Mouse (Mus musculus) heart, embryonic 12.5 days (tissue): ENCODE data around the gene Tnf. TPM values are rescaled to one million over a fixed set of nuclear protein-coding genes. Genes with fewer than 3 reads are reported as not detected.

Experiments used
- ATAC-seq: fragments of 200-750 bp; cut with Nextera tagmentation; 2 replicates; pipeline ENCODE4 v1.8.0; 2017; ENCODE audit warnings: moderate TSS enrichment, moderate library complexity; ENCODE audit not compliant: insufficient number of reproducible peaks, low FRiP score
- H3K27ac ChIP-seq: fragments of 300-500 bp; sonication (generic); 2 replicates; pipeline ENCODE4 v1.5.1; 2016; ENCODE audit warnings: mild to moderate bottlenecking, moderate library complexity; ENCODE audit not compliant: poor library complexity, severe bottlenecking
- H3K27me3 ChIP-seq: fragments of 300-500 bp; sonication (generic); replicated peaks from 2 replicates; pipeline ENCODE4 v1.6.1; 2016; ENCODE audit warnings: mild to moderate bottlenecking, moderate library complexity
- H3K36me3 ChIP-seq: fragments of 300-500 bp; sonication (generic); 2 replicates; pipeline ENCODE4 v1.6.1; 2016; ENCODE audit warnings: mild to moderate bottlenecking, moderate library complexity
- H3K4me1 ChIP-seq: fragments of 300-500 bp; sonication (generic); replicated peaks from 2 replicates; pipeline ENCODE4 v1.6.1; 2016; ENCODE audit warnings: mild to moderate bottlenecking
- H3K4me2 ChIP-seq: fragments of 300-500 bp; sonication (generic); 2 replicates; pipeline ENCODE4 v1.6.1; 2016; ENCODE audit warnings: mild to moderate bottlenecking, moderate library complexity
- H3K4me3 ChIP-seq: fragments of 300-500 bp; sonication (generic); 2 replicates; pipeline ENCODE4 v1.5.1; 2016; ENCODE audit warnings: mild to moderate bottlenecking
- H3K9ac ChIP-seq: fragments of 300-500 bp; sonication (generic); 2 replicates; pipeline ENCODE4 v1.6.1; 2016; ENCODE audit warnings: mild to moderate bottlenecking, moderate library complexity
- H3K9me3 ChIP-seq: fragments of 300-500 bp; sonication (generic); replicated peaks from 2 replicates; pipeline ENCODE4 v1.6.1; 2016; ENCODE audit warnings: mild to moderate bottlenecking, moderate library complexity
- whole genome bisulfite sequencing: fragments of 180-500 bp; shearing (Covaris S2); methylation state at CpG from one replicate; pipeline ENCODE4 v1.1.7; 2016; 5-methylcytosine and 5-hydroxymethylcytosine counted together
- polyA plus RNA-seq: library from polyadenylated mRNA; unstranded; fragments of >200 nt; fragmentation: Nextera tagmentation; extraction: Ambion mirVana; gene quantifications from 2 replicates; pipeline ENCODE4 v1.2.1, GENCODE M21; 2016

The Tnf gene
- polyA plus RNA-seq, 1 experiment from 2014 or later = not detected

DNA sequence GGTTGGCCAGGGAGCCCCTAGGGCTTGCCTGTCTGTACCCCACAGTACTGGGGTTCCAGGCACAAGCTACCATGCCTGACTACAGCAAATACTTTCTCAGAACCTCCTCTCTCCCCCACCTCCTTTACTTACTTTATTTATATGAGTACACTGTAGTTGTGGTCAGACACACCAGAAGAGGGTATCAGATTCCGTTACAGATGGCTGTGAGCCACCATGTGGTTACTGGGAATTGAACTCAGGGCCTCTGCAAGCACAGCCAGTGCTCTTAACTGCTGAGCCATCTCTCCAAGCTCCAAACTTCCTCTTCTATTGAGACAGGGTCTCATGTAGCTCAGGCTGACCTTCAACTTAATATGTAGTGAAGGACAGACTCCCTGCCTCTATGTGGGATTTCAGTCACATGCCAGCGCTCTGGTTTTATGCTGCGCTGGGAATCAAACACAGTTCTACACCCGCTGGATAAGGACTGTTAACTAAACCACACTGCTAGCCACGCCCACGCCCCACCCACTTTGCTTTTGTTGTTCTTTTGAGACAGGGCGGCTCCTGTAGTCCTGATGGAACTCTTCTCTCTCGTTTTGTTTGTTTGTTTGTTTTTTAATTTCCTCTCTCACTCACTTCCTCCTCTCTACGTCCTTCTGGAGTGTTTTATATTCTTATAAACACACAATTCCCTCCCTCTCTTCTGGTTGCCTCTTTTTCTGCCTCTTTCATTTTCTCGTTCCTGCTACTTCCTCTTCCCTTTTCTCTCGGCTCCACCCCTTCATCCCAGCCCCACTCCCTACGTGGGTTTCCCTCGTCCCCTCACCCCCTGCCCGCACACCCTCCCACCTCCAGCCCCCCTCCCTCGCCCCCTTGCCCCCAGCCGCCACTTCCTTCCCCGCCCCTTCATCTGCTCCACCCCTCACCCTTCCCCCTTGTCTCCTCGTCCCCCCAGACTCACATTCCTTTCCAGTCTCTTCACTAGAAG lies 15.9 kb downstream of the Tnf start:
- Histone ChIP-seq H3K27me3 (no peaks in the 10 kb centered on the region), H3K4me2 (peak overlapping the region; percentile 73), H3K9me3 (no peaks in the 10 kb centered on the region), H3K36me3 (no peaks in the 10 kb centered on the region), H3K9ac (peak overlapping the region; percentile 64), H3K27ac (peak overlapping the region; percentile 62), H3K4me1 (peaks cover 12% of the 10 kb centered on the region), H3K4me3 (peak overlapping the region; percentile 55)
- 3% methylated on average over 18 of the region's 18 CpGs for WGBS
- ATAC-seq = peak; percentile 79

DNA sequence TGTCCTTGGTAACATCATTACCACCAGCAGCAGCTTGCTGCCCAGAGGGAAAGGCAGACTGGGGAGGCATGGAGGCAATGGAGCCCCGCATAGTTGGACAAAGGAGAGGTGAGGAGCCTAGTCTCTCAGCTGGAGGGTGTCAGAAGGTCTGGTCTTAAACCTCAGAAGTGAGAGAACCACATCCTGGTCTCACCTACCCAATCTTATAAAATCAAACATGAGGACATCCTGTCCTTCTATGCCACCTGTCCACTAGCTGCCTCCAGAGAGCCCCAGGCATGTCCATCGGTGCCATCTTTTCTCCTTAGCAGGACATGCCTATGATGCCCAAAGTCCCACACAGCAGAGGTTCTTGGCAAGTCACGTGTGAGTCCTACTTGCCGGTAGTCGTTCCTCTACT lies 21.7 kb downstream of the Tnf start:
- no peak overlapping the region for H3K4me3 ChIP-seq
- no peaks in the 10 kb centered on the region for H3K36me3 ChIP-seq
- no peaks in the 10 kb centered on the region for H3K4me1 ChIP-seq
- H3K27ac ChIP-seq = no peak overlapping the region
- no peak overlapping the region for H3K4me2 ChIP-seq
- 74% methylated on average over 5 of the region's 5 CpGs for WGBS
- no peaks in the 10 kb centered on the region for H3K27me3 ChIP-seq
- no peak overlapping the region for H3K9ac ChIP-seq
- no peak for ATAC-seq
- H3K9me3 ChIP-seq = no peaks in the 10 kb centered on the region

DNA sequence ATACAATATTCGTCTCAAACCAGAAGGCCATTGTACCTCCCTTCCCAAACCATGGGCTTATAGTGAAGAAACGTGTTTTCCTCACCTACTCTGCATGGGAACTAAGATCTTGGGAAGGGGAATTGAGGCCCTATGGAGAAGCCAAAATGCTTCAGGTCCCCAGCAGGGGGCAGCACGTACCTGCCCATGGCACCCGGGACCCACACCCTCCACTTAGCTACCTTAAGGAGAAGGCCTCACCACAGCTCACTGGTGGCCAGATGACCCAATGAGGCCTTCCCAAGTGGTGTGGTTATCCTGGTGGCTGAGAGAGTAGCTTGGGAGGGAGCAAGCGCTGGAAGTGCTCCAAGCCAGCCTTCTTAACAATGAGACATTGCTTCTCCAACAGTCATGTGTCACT lies 23.3 kb downstream of the Tnf start:
- 12% methylated on average over 5 of the region's 5 CpGs for WGBS
- Histone ChIP-seq H3K4me3 (no peak overlapping the region), H3K4me1 (no peaks in the 10 kb centered on the region), H3K4me2 (no peak overlapping the region), H3K36me3 (no peaks in the 10 kb centered on the region), H3K9me3 (no peaks in the 10 kb centered on the region), H3K9ac (no peak overlapping the region), H3K27me3 (no peaks in the 10 kb centered on the region), H3K27ac (no peak overlapping the region)
- peak; percentile 77 for ATAC-seq

DNA sequence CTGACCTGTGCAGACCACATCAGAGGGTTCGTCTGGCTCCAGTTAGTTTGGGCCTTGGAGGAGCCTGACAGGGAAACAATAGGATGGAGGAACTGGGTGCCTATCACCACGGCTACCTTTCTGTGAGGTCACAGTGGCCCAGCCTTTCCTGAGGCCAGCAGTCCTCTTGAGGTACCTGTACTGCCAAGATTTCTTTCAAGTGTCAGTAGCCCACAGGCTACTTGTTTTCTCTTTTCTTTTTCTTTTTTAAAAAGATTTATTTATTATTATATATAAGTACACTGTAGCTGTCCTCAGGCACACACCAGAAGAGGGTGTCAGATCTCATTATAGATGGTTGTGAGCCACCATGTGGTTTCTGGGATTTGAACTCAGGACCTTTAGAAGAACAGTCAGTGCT lies 25.8 kb downstream of the Tnf start, which contains the start of gene Aif1:
Gene Aif1, minus strand, starts transcription at position 101 of the 400 bp plus-strand sequence.
- 71% methylated on average over 2 of the region's 2 CpGs for WGBS
- no peak for ATAC-seq
- H3K9ac ChIP-seq = no peak within 1 kb of the TSS
- H3K27me3 ChIP-seq = 0 out of 2 replicates have a peak, but pooled peaks cover 4% of the 10 kb centered on the region
- H3K9me3 ChIP-seq = no peaks in the 10 kb centered on the region
- no peaks in the 10 kb centered on the region for H3K36me3 ChIP-seq
- no peak within 1 kb of the TSS for H3K27ac ChIP-seq
- no peak within 1 kb of the TSS for H3K4me2 ChIP-seq
- 0 out of 2 replicates have a peak, but pooled peaks cover 4% of the 10 kb centered on the region for H3K4me1 ChIP-seq
- H3K4me3 ChIP-seq = no peak within 1 kb of the TSS

DNA sequence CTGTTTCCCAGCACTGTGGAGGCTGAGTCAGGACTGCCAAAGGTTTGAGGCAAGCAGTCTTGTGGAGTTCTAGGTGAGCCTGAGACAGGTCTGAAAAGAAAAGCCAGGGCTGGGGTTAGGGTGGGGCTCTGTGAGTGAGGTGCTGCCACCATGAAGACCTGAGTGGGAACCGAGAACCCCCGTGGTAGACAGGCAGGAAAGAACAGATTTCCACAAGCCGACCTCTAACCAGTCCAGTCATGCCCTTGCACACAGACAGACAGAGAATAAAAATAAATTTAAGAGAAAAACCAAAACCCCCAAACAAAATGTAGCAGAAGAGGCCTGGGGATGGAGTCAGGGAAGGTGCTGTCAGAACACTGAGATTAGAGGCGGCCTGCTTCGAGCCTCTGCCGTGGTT lies 26.4 kb downstream of the Tnf start:
- H3K36me3 ChIP-seq = no peaks in the 10 kb centered on the region
- no peak overlapping the region for H3K9ac ChIP-seq
- 0 out of 2 replicates have a peak, but pooled peaks cover 6% of the 10 kb centered on the region for H3K4me1 ChIP-seq
- H3K4me2 ChIP-seq = no peak overlapping the region
- 0 out of 2 replicates have a peak, but pooled peaks cover 4% of the 10 kb centered on the region for H3K27me3 ChIP-seq
- H3K27ac ChIP-seq = no peak overlapping the region
- H3K9me3 ChIP-seq = no peaks in the 10 kb centered on the region
- no peak overlapping the region for H3K4me3 ChIP-seq
- 73% methylated on average over 6 of the region's 6 CpGs for WGBS
- no peak for ATAC-seq

DNA sequence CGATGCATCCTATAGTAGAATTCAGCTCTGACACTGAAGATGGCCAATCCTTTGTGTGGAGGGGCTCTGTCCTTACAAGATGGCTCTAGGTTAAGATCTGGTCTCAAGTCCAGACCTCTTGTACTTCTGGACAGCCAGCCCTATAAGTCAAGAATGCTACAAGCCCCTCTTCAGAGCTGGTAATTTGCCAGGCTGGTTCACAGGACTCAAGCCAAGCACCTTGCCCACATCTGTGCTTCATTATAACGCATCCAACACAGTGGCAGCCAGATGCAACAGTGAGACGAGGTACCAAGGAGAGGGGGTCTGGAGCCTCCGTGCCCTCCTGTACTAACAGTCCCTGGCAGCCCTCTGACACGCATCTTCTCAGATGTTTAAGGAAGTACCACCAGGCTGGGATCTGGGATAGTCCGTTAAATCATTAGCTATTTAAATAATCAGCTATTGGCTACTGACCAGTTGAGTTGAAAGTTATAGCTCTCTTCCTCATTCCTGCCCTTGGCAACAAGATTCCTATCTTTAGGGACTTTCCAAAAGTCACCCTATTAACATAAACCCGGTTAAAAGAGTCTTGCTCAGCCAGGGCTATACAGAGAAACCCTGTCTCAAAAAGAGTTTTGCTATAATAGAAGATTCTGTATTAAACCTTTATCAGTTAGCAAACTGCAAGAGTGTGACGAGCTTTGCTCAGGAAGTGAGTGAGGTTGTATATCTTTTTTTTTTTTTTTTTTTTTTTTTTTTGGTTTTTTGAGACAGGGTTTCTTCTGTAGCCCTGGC lies 27.4 kb downstream of the Tnf start:
- 68% methylated on average over 8 of the region's 8 CpGs for WGBS
- no peaks in the 10 kb centered on the region for H3K36me3 ChIP-seq
- H3K4me1 ChIP-seq = 0 out of 2 replicates have a peak, but pooled peaks cover 9% of the 10 kb centered on the region
- no peak overlapping the region for H3K9ac ChIP-seq
- no peak for ATAC-seq
- H3K9me3 ChIP-seq = no peaks in the 10 kb centered on the region
- H3K4me2 ChIP-seq = no peak overlapping the region
- H3K27ac ChIP-seq = no peak overlapping the region
- 0 out of 2 replicates have a peak, but pooled peaks cover 4% of the 10 kb centered on the region for H3K27me3 ChIP-seq
- H3K4me3 ChIP-seq = no peak overlapping the region

DNA sequence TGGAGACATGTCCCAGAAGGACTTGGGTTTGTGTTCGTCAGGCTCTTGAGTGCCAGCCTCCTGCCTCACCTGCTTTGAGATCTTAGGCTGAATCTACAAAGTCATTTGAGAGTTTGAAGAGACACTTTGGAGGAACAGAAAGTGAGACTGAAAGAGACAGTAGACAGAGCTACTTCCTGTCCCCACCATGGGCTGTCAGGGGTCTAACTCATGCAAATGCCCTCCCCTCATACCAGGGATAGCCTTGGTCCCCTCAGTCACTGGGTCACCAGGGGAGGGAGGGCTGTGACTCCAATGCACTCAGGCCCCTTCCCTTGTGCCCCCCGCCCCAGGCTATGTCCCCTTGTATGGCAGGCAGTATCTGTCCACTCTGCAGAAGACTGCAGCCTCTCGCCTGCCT lies 28.5 kb downstream of the Tnf start:
- H3K27ac ChIP-seq = no peak overlapping the region
- ATAC-seq = no peak
- H3K4me1 ChIP-seq = 0 out of 2 replicates have a peak, but pooled peaks cover 9% of the 10 kb centered on the region
- 0 out of 2 replicates have a peak overlapping the region, but pooled peaks have one; percentile 21 for H3K9ac ChIP-seq
- 60% methylated on average over 3 of the region's 3 CpGs for WGBS
- H3K9me3 ChIP-seq = no peaks in the 10 kb centered on the region
- 0 out of 2 replicates have a peak, but pooled peaks cover 4% of the 10 kb centered on the region for H3K27me3 ChIP-seq
- H3K36me3 ChIP-seq = no peaks in the 10 kb centered on the region
- no peak overlapping the region for H3K4me3 ChIP-seq
- no peak overlapping the region for H3K4me2 ChIP-seq

DNA sequence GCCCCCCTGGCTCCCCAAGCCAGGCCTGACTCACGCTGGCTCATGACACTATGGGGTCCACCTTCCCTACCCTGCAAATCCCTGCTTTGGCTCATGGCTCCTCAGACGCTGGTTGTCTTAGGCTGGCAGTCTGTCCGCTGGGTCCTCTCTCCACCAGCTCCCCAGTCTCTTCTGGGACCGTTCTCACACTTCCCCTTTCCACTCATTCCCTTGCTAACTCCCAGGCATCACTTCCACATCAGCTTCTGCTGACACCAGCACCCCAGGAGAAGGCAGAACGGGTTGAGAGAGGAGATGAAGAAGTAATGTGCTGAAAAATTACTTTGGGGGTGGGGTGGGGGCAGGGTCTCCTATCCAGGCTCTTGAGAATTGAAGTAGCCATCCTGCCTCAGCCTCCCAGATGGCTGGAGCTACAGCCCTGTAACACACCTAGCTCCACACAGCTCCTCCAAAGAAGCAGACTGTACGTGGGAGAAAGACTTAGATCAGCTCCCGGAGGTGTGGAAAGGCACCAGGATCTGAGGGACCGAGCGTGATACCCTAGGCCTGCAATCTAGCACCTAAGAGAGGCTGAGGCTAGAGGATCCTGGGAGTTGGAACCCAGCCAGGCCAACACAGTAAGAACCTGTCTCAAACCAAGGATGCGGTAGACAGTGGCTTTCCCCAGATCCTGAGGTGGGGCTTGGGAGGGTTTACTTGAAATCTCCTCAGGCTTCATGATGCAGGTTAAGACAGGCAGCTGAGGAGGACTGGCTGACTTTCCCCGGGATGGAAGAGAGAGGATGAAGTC lies 29.2 kb downstream of the Tnf start:
- WGBS = 57% methylated on average over 11 of the region's 11 CpGs
- H3K27ac ChIP-seq = no peak overlapping the region
- H3K9me3 ChIP-seq = no peaks in the 10 kb centered on the region

DNA sequence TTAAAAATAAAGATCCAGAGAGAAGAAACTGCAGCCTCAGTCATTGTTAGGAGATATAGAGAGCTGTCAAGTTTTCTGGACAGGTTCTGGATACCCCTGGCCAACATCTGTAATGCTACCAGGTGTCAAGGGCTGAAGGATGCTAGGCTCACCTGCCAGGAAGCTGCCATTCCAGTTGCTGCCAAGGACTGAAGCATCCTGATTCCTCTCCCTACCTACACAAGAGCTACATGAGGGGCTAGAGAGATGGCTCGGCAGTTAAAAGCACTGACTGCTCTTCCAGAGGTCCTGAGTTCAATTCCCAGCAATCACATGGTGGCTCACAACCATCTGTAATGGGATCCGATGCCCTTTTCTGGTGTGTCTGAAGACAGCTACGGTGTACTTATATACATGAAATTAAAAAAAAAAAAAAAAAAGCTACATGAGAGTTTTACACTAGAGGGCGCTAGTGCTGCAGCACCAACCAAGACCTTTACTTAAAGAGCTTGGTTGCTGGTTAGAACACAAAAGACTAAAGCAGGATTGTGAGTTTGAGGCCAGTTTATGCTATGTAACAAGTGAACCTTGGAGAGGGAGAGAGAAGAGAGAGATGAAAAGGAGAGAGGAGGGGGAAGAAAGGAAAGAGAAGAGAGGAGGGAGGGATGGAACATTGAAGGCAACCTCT lies 33.1 kb downstream of the Tnf start:
- no peak overlapping the region for H3K9ac ChIP-seq
- H3K4me1 ChIP-seq = peaks cover 19% of the 10 kb centered on the region
- no peak overlapping the region for H3K4me2 ChIP-seq
- ATAC-seq = no peak
- H3K27ac ChIP-seq = no peak overlapping the region
- H3K36me3 ChIP-seq = no peaks in the 10 kb centered on the region
- no peak overlapping the region for H3K4me3 ChIP-seq
- 0 out of 2 replicates have a peak, but pooled peaks cover 4% of the 10 kb centered on the region for H3K27me3 ChIP-seq
- WGBS = 21% methylated on average over 4 of the region's 4 CpGs
- H3K9me3 ChIP-seq = no peaks in the 10 kb centered on the region

More for the DNA sequence above, 29.2 kb downstream of the Tnf start:
- no peak overlapping the region for H3K4me2 ChIP-seq
- no peaks in the 10 kb centered on the region for H3K36me3 ChIP-seq
- no peak for ATAC-seq
- H3K27me3 ChIP-seq = 0 out of 2 replicates have a peak, but pooled peaks cover 4% of the 10 kb centered on the region
- 0 out of 2 replicates have a peak, but pooled peaks cover 9% of the 10 kb centered on the region for H3K4me1 ChIP-seq
- no peak overlapping the region for H3K4me3 ChIP-seq
- H3K9ac ChIP-seq = no peak overlapping the region

DNA sequence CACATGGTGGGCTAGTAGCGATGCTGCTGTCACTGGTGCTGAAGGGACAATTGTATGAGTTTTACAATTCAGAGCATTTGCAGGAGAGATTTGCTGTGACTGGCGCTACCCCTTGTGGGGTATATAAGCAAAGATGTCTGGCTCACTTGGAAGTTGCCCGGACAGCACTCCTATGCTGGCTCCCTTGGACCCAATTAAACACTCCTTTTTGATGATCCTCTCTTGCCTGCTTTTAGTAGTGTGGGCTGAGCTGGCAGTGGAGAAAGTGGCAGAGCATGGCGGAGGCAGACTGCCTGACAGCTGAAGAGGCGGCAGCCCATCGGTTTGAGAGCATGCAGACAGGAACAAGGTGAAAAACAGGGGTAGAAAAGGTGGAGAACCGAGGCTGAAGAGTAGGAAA lies 34.0 kb downstream of the Tnf start:
- ATAC-seq = no peak
- Histone ChIP-seq H3K4me3 (no peak overlapping the region), H3K4me2 (no peak overlapping the region), H3K27ac (no peak overlapping the region), H3K4me1 (peaks cover 25% of the 10 kb centered on the region), H3K9ac (no peak overlapping the region), H3K36me3 (no peaks in the 10 kb centered on the region), H3K27me3 (0 out of 2 replicates have a peak, but pooled peaks cover 4% of the 10 kb centered on the region), H3K9me3 (no peaks in the 10 kb centered on the region)
- 77% methylated on average over 7 of the region's 7 CpGs for WGBS
